Mouse (Mus musculus) MEL (cell line): Measurements from ENCODE around the gene Ube3b. TPM values are rescaled to one million over a fixed set of nuclear protein-coding genes. Genes with fewer than 3 reads are reported as not detected.

Experiments
- DNase-seq: peaks from one replicate; pipeline ENCODE4 v3.0.0; 2011; ENCODE audit warnings: low read depth, low spot score
- H3K27ac ChIP-seq: 2 replicates; pipeline ENCODE4 v1.5.1; 2012; ENCODE audit warnings: low read depth, mild to moderate bottlenecking, control low read depth, low read length, moderate library complexity; ENCODE audit not compliant: control insufficient read depth
- H3K27me3 ChIP-seq, 2 experiments: fragments of 150-350 bp in 1 of 2; sonication (generic) in 1 of 2; 2 replicates each; pipeline ENCODE4 v1.6.1; 2012; ENCODE audit warnings: low read length in 2 of 2, mild to moderate bottlenecking in 2 of 2, improper control_type of control experiment in 1 of 2, moderate library complexity in 1 of 2; ENCODE audit not compliant: insufficient read depth in 2 of 2, control insufficient read depth in 1 of 2
- H3K36me3 ChIP-seq, 2 experiments: 2 replicates each; pipeline ENCODE4 v1.6.1; 2012 to 2014; ENCODE audit warnings: low read length in 2 of 2, improper control_type of control experiment in 1 of 2, inconsistent platforms in 1 of 2, mild to moderate bottlenecking in 1 of 2; ENCODE audit not compliant: insufficient read depth in 2 of 2, control insufficient read depth in 1 of 2
- H3K4me1 ChIP-seq, 2 experiments: fragments of 150-350 bp in 1 of 2; sonication (generic) in 1 of 2; 2 replicates each; pipeline ENCODE4 v1.6.1; 2012; ENCODE audit warnings: low read length in 2 of 2, improper control_type of control experiment in 1 of 2, mild to moderate bottlenecking in 1 of 2; ENCODE audit not compliant: insufficient read depth in 2 of 2, control insufficient read depth in 1 of 2
- H3K4me3 ChIP-seq, 2 experiments: fragments of 150-350 bp in 1 of 2; sonication (generic) in 1 of 2; 2 replicates each; pipeline ENCODE4 v1.5.1; 2012; ENCODE audit warnings: low read depth in 2 of 2, low read length in 2 of 2, mild to moderate bottlenecking in 2 of 2, moderate library complexity in 2 of 2, control low read depth in 1 of 2, improper control_type of control experiment in 1 of 2; ENCODE audit not compliant: control insufficient read depth in 1 of 2, insufficient read depth in 1 of 2
- H3K79me2 ChIP-seq: 2 replicates; pipeline ENCODE4 v1.6.1; 2012; ENCODE audit warnings: mild to moderate bottlenecking, low read length, moderate library complexity; ENCODE audit not compliant: control insufficient read depth, poor library complexity, insufficient read depth
- H3K9ac ChIP-seq: 2 replicates; pipeline ENCODE4 v1.6.1; 2012; ENCODE audit warnings: low read depth, mild to moderate bottlenecking, control low read depth, low read length, moderate library complexity; ENCODE audit not compliant: control insufficient read depth, poor library complexity, severe bottlenecking
- H3K9me3 ChIP-seq: fragments of 150-350 bp; sonication (generic); replicated peaks from 2 replicates; pipeline ENCODE4 v1.6.1; 2012; ENCODE audit warnings: mild to moderate bottlenecking, low read length, improper control_type of control experiment, moderate library complexity; ENCODE audit not compliant: insufficient read depth
- CHD2 ChIP-seq: IDR thresholded peaks from 2 replicates; pipeline ENCODE4 v1.6.1; 2011; ENCODE audit warnings: low read length, improper control_type of control experiment
- CTCF ChIP-seq, 3 experiments: IDR thresholded peaks in 2 of 3; conservative IDR thresholded peaks in 1 of 3; 2 replicates each; pipeline ENCODE4 v1.5.1; 2011 to 2012; ENCODE audit warnings: low read length in 3 of 3, low read depth in 2 of 3, mild to moderate bottlenecking in 2 of 3, improper control_type of control experiment in 1 of 3, inconsistent platforms in 1 of 3, mixed read lengths in 1 of 3, moderate library complexity in 1 of 3; ENCODE audit not compliant: control insufficient read depth in 1 of 3, insufficient read depth in 1 of 3, poor library complexity in 1 of 3, severe bottlenecking in 1 of 3
- EP300 ChIP-seq, 2 experiments: IDR thresholded peaks; 2 replicates each; pipeline ENCODE4 v1.6.1; 2011; ENCODE audit warnings: improper control_type of control experiment in 2 of 2, low read length in 2 of 2, low read depth in 1 of 2, mild to moderate bottlenecking in 1 of 2
- ETS1 ChIP-seq: IDR thresholded peaks from 2 replicates; pipeline ENCODE4 v1.6.1; 2012; ENCODE audit warnings: low read depth, mild to moderate bottlenecking, inconsistent platforms, low read length, improper control_type of control experiment, moderate library complexity
- GABPA ChIP-seq: IDR thresholded peaks from 2 replicates; pipeline ENCODE4 v1.6.1; 2012; ENCODE audit warnings: low read depth, mild to moderate bottlenecking, inconsistent platforms, low read length, improper control_type of control experiment, moderate library complexity
- MAFK ChIP-seq: IDR thresholded peaks from 2 replicates; pipeline ENCODE4 v1.6.1; 2011; ENCODE audit warnings: low read depth, mild to moderate bottlenecking, low read length, improper control_type of control experiment, borderline replicate concordance
- MAZ ChIP-seq: IDR thresholded peaks from 2 replicates; pipeline ENCODE4 v1.6.1; 2012; ENCODE audit warnings: low read depth, mild to moderate bottlenecking, inconsistent platforms, low read length, improper control_type of control experiment
- MEF2A ChIP-seq: IDR thresholded peaks from 2 replicates; pipeline ENCODE4 v1.6.1; 2014; ENCODE audit warnings: low read depth, mild to moderate bottlenecking, inconsistent platforms, low read length, improper control_type of control experiment; ENCODE audit not compliant: poor library complexity, insufficient replicate concordance, severe bottlenecking; ENCODE audit errors: extremely low read depth
- MXI1 ChIP-seq: IDR thresholded peaks from 2 replicates; pipeline ENCODE4 v1.6.1; 2011; ENCODE audit warnings: mild to moderate bottlenecking, low read depth, low read length, improper control_type of control experiment
- MYB ChIP-seq: IDR thresholded peaks from 2 replicates; pipeline ENCODE4 v1.6.1; 2011; ENCODE audit warnings: mild to moderate bottlenecking, low read depth, low read length, improper control_type of control experiment
- NELFE ChIP-seq: IDR thresholded peaks from 2 replicates; pipeline ENCODE4 v1.6.1; 2011; ENCODE audit warnings: low read depth, low read length, improper control_type of control experiment
- POLR2AphosphoS5 ChIP-seq: IDR thresholded peaks from 2 replicates; pipeline ENCODE4 v1.6.1; 2012; ENCODE audit warnings: low read depth, borderline replicate concordance, mild to moderate bottlenecking, inconsistent platforms, low read length, moderate library complexity, mixed read lengths
- RAD21 ChIP-seq: IDR thresholded peaks from 2 replicates; pipeline ENCODE4 v1.6.1; 2011; ENCODE audit warnings: mild to moderate bottlenecking, low read depth, low read length, improper control_type of control experiment
- RCOR1 ChIP-seq: IDR thresholded peaks from 2 replicates; pipeline ENCODE4 v1.6.1; 2012; ENCODE audit warnings: low read depth, mild to moderate bottlenecking, inconsistent platforms, low read length, improper control_type of control experiment
- TCF12 ChIP-seq: IDR thresholded peaks from 2 replicates; pipeline ENCODE4 v1.6.1; 2014; ENCODE audit warnings: low read depth, mild to moderate bottlenecking, inconsistent platforms, low read length, improper control_type of control experiment, moderate library complexity
- USF2 ChIP-seq, 2 experiments: IDR thresholded peaks; 2 replicates each; pipeline ENCODE4 v1.6.1; 2011 to 2012; ENCODE audit warnings: improper control_type of control experiment in 2 of 2, low read length in 2 of 2, borderline replicate concordance in 1 of 2, inconsistent platforms in 1 of 2, low read depth in 1 of 2, mild to moderate bottlenecking in 1 of 2; ENCODE audit not compliant: insufficient read depth in 1 of 2
- ZC3H11A ChIP-seq: IDR thresholded peaks from 2 replicates; pipeline ENCODE4 v1.6.1; 2012; ENCODE audit warnings: low read depth, mild to moderate bottlenecking, inconsistent platforms, low read length, improper control_type of control experiment
- ZNF384 ChIP-seq: IDR thresholded peaks from 2 replicates; pipeline ENCODE4 v1.6.1; 2012; ENCODE audit warnings: low read depth, mild to moderate bottlenecking, inconsistent platforms, low read length, improper control_type of control experiment
- polyA plus RNA-seq, 2 experiments: library from polyadenylated mRNA; stranded (reverse) in 1 of 2; unstranded in 1 of 2; fragments of >175 nt in 1 of 2; fragments of >200 nt in 1 of 2; gene quantifications; 2 replicates each; pipeline versions ENCODE4 v1.2.1 to v1.2.4; 2012; ENCODE audit warnings: low replicate concordance in 2 of 2, low read depth in 1 of 2; ENCODE audit not compliant: insufficient read length in 2 of 2, insufficient read depth in 1 of 2, missing spikeins in 1 of 2
- total RNA-seq: library from RNA; depleted of rRNA; stranded (reverse); fragments of 300-350 nt; gene quantifications from 2 replicates; pipeline ENCODE4 v1.2.3, GENCODE M21; 2012

Ube3b gene
- total and polyA plus RNA-seq, 3 experiments, result 21.8 to 150 (median 45.4) TPM

DNA sequence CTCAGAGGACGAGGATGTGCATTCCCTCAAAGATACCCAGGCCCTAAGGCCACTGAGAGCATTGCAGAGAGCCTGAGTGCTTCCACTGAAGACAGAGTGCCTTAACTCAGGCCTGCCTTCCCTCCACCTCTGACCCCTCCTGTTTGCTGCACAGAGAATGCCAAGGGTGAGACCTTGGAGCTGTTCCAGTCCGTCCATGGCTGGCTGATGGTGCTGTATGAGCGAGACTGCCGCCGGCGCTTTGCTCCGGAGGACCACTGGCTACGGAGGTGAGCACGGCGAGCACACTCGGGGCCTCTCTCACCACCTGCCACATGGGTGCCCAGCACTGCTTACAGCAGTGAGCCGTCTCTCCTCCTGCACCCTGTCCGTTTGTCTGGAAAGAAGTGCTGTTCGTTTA is 26.2 kb downstream of the Ube3b start:
- TF ChIP-seq ETS1, result no peak
- no peak for TF ChIP-seq RAD21
- TF ChIP-seq EP300 (IDR thresholded peaks at IDR 0.05; ENCODE audit: low read depth in 1 of 2, low read length in 2 of 2), result no peak
- TF ChIP-seq RCOR1, result no peak
- no peaks in the 10 kb centered on the region for H3K9me3 ChIP-seq
- H3K4me1 ChIP-seq, result no peaks in the 10 kb centered on the region
- no peaks in the 10 kb centered on the region; a peak in 1 of 4 replicates for H3K36me3 ChIP-seq
- no peaks in the 10 kb centered on the region for H3K27me3 ChIP-seq
- H3K79me2 ChIP-seq, result no peaks in the 10 kb centered on the region
- DNase-seq, result no peak
- H3K9ac ChIP-seq, result no peak overlapping the region
- no peak overlapping the region for H3K4me3 ChIP-seq
- H3K27ac ChIP-seq, result no peak overlapping the region

DNA sequence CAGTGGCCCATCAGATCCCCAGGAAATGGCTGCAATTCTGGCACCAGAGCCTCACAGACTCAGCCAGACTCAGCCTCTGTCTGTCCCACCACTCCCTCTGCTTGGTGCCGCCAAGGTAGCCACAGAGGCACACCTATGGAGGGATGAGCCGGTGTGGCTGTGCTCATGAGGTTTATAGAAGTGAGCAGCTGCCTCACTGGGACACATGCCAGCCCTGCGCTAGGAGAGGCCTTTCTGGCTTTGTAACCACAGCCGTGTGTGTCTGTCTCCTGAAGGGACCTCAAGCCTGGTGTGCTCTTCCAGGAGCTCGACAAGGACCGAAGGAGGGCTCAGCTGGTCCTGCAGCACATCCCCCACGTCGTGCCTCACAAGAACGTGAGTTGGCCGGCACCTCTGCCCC is 26.9 kb downstream of the Ube3b start:
- Histone ChIP-seq H3K4me3 (no peak overlapping the region), H3K9ac (no peak overlapping the region), H3K9me3 (no peaks in the 10 kb centered on the region), H3K79me2 (no peaks in the 10 kb centered on the region), H3K27me3 (no peaks in the 10 kb centered on the region), H3K36me3 (no peaks in the 10 kb centered on the region; a peak in 1 of 4 replicates), H3K27ac (no peak overlapping the region), H3K4me1 (no peaks in the 10 kb centered on the region)
- no peak for DNase-seq
- TF ChIP-seq NELFE (no peak), USF2 (IDR thresholded peaks at IDR 0.05; ENCODE audit: borderline replicate concordance in 1 of 2, insufficient read depth in 1 of 2, low read depth in 1 of 2, low read length in 2 of 2) (no peak), RCOR1 (no peak), MAZ (no peak), CTCF (IDR thresholded peaks at IDR 0.05 in 2 of 3, conservative IDR thresholded peaks at IDR 0.05 in 1 of 3; ENCODE audit: control insufficient read depth in 1 of 3, insufficient read depth in 1 of 3, low read depth in 2 of 3, low read length in 3 of 3, poor library complexity in 1 of 3, severe bottlenecking in 1 of 3) (no peak)

DNA sequence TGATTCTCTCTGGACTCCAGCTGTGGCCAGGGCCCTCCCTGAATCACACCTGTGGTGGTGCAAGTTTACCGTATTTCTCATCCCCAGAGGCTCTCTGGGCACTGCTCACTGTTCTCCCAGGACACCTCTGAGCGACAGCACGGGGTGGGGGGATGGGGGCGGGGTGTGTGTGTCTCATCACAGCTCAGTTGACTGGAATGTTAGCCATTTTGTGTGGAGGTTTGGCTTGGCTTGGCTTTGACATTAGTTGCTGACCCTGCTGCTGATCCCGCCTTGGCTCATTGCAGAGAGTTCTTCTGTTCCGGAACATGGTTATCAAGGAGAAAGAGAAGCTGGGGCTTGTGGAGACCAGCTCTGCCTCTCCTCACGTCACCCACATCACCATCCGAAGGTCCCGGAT is 27.4 kb downstream of the Ube3b start:
- no peak for DNase-seq
- no peak for TF ChIP-seq CHD2
- no peak for TF ChIP-seq ZC3H11A
- H3K27ac ChIP-seq, result no peak overlapping the region
- no peaks in the 10 kb centered on the region; a peak in 1 of 4 replicates for H3K36me3 ChIP-seq
- no peaks in the 10 kb centered on the region for H3K27me3 ChIP-seq
- H3K79me2 ChIP-seq, result no peaks in the 10 kb centered on the region
- H3K9me3 ChIP-seq, result no peaks in the 10 kb centered on the region
- H3K4me1 ChIP-seq, result no peaks in the 10 kb centered on the region
- no peak overlapping the region for H3K4me3 ChIP-seq
- H3K9ac ChIP-seq, result no peak overlapping the region

DNA sequence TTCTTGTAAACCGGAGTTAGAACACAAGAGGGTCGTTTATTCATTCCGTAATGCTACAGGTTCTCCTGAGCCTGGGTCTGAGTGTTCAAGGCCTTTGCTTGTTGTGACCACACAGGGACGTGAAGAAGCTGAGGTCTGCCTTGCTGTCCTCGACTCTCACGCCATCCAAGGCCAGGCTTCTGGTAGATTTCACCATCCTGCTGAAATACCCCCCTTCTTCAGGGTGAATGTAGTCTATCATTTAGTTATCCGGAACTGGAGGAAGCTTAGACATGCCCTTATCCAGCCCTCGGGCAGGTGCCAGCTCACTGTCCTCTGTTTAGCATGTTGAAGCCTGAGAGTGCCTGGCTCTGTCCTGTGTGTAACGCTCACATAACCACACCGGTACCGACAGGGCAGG is 28.4 kb downstream of the Ube3b start:
- H3K4me3 ChIP-seq, result no peak overlapping the region
- H3K9ac ChIP-seq, result no peak overlapping the region
- H3K4me1 ChIP-seq, result no peaks in the 10 kb centered on the region
- no peaks in the 10 kb centered on the region for H3K27me3 ChIP-seq
- no peak overlapping the region for H3K27ac ChIP-seq
- no peaks in the 10 kb centered on the region for H3K9me3 ChIP-seq
- H3K36me3 ChIP-seq, result no peaks in the 10 kb centered on the region; a peak in 1 of 4 replicates
- DNase-seq, result no peak
- H3K79me2 ChIP-seq, result no peaks in the 10 kb centered on the region
- TF ChIP-seq MXI1 (no peak), EP300 (IDR thresholded peaks at IDR 0.05; ENCODE audit: low read depth in 1 of 2, low read length in 2 of 2) (no peak), MEF2A (no peak), GABPA (no peak), MAZ (no peak), CHD2 (no peak), RCOR1 (no peak), ZNF384 (no peak), MAFK (no peak), POLR2AphosphoS5 (no peak), TCF12 (no peak), NELFE (no peak), USF2 (IDR thresholded peaks at IDR 0.05; ENCODE audit: borderline replicate concordance in 1 of 2, insufficient read depth in 1 of 2, low read depth in 1 of 2, low read length in 2 of 2) (no peak), MYB (no peak), CTCF (IDR thresholded peaks at IDR 0.05 in 2 of 3, conservative IDR thresholded peaks at IDR 0.05 in 1 of 3; ENCODE audit: control insufficient read depth in 1 of 3, insufficient read depth in 1 of 3, low read depth in 2 of 3, low read length in 3 of 3, poor library complexity in 1 of 3, severe bottlenecking in 1 of 3) (no peak)
